ENCODE assay signal across 19 mouse cellular contexts in genomic region chr2:122426645-122427044, GRCm38 (mm10). TPM values are rescaled to one million over a fixed set of nuclear protein-coding genes. Genes with fewer than 3 reads are reported as not detected.
"Had no signal": no experiment of that assay in that cellular context is flagged by ENCODE, and none has a peak within 500 bp of the region (broad histone marks: within the 10 kb centered on the region; RNA-seq: fewer than 3 reads in every experiment).

No protein-coding gene starts in this region.

RNA-seq across cellular contexts. Expression of gene Slc28a2, which starts 0.4 kb away (rescaled TPM):
- total RNA-seq: left cerebral cortex, postnatal 14 days had no signal
- polyA plus RNA-seq: hindbrain, embryonic 11.5 days; hindbrain, postnatal 0 days; limb, embryonic 12.5 days had no signal

RNA-seq across cellular contexts. Expression of gene Gm14085, which starts 58.1 kb away (rescaled TPM):
- total RNA-seq: hematopoietic stem cell, adult 5-6 weeks; hindbrain, postnatal 0 days; layer of hippocampus, adult 2 months; layer of hippocampus, postnatal 10 days; layer of hippocampus, postnatal 25 days; left cerebral cortex, adult 2 months; left cerebral cortex, postnatal 14 days; left cerebral cortex, postnatal 36 days had no signal
- polyA plus RNA-seq: heart, embryonic 11.5 days; heart, embryonic 13.5 days; heart, embryonic 15.5 days; heart, postnatal 0 days; hindbrain, embryonic 11.5 days; hindbrain, embryonic 13.5 days; hindbrain, postnatal 0 days; limb, embryonic 10.5 days; limb, embryonic 12.5 days; limb, embryonic 14.5 days; liver, embryonic 11.5 days; liver, embryonic 13.5 days had no signal
